Mouse (Mus musculus): ENCODE results near the gene Kat2a.

GRCm38 (mm10) chr11:100730477-100731205 is 18.4 kb upstream of the Kat2a start:
- TF ChIP-seq CTCF (IDR thresholded peaks at IDR 0.05; ENCODE audit: low read depth) (no peak), EP300 (IDR thresholded peaks at IDR 0.05; ENCODE audit: low read depth) (no peak)

Data from liver, embryonic 14.5 days (tissue).